Mouse (Mus musculus) liver, postnatal 0 days (tissue): Measurements from ENCODE around the gene Slc7a10. TPM values are rescaled to one million over a fixed set of nuclear protein-coding genes. Genes with fewer than 3 reads are reported as not detected.

Experiments used
- ATAC-seq: fragments of 200-750 bp; cut with Nextera tagmentation; 2 replicates; pipeline ENCODE4 v1.8.0; 2017; ENCODE audit warnings: mild to moderate bottlenecking, moderate library complexity
- DNase-seq: peaks from one replicate; pipeline ENCODE4 v3.0.0-alpha.2; 2016
- H3K27ac ChIP-seq: fragments of 300-500 bp; sonication (generic); 2 replicates; pipeline ENCODE4 v1.5.1; 2014; ENCODE audit warnings: antibody characterized with exemption, moderate library complexity, mild to moderate bottlenecking, low read depth
- H3K27me3 ChIP-seq: fragments of 300-500 bp; sonication (generic); 2 replicates; pipeline ENCODE4 v1.6.1; 2014; ENCODE audit warnings: low read length, control low read depth, mixed read lengths; ENCODE audit not compliant: insufficient read depth
- H3K36me3 ChIP-seq: fragments of 300-500 bp; sonication (generic); replicated peaks from 2 replicates; pipeline ENCODE4 v1.6.1; 2014; ENCODE audit warnings: mild to moderate bottlenecking, control low read depth, low read length, moderate library complexity, mixed read lengths; ENCODE audit not compliant: insufficient read depth
- H3K4me1 ChIP-seq: fragments of 300-500 bp; sonication (generic); 2 replicates; pipeline ENCODE4 v1.6.1; 2014; ENCODE audit warnings: antibody characterized with exemption, mild to moderate bottlenecking, control low read depth; ENCODE audit not compliant: insufficient read depth
- H3K4me2 ChIP-seq: fragments of 300-500 bp; sonication (generic); 2 replicates; pipeline ENCODE4 v1.6.1; 2014; ENCODE audit warnings: low read depth, mild to moderate bottlenecking, low read length, moderate library complexity, mixed read lengths
- H3K4me3 ChIP-seq: fragments of 300-500 bp; sonication (generic); 2 replicates; pipeline ENCODE4 v1.5.1; 2014; ENCODE audit warnings: low read depth, low read length
- H3K9ac ChIP-seq: fragments of 300-500 bp; sonication (generic); replicated peaks from 2 replicates; pipeline ENCODE4 v1.6.1; 2014; ENCODE audit warnings: mild to moderate bottlenecking, moderate library complexity
- H3K9me3 ChIP-seq: fragments of 300-500 bp; sonication (generic); 2 replicates; pipeline ENCODE4 v1.6.1; 2016; ENCODE audit warnings: mild to moderate bottlenecking, control low read depth, low read length, mixed read lengths
- CTCF ChIP-seq: sonication (generic); IDR thresholded peaks from 2 replicates; pipeline ENCODE4 v1.5.1; 2016; ENCODE audit warnings: antibody characterized with exemption, low read depth
- EP300 ChIP-seq: IDR thresholded peaks from 2 replicates; pipeline ENCODE4 v1.6.1; 2016; ENCODE audit warnings: antibody characterized with exemption, low read depth, mild to moderate bottlenecking
- WGBS: fragments of 180-500 bp; shearing (Covaris S2); extraction: QIAGEN DNeasy Blood & Tissue Kit; methylation state at CpG from one replicate; pipeline ENCODE4 v1.1.7; 2014; ENCODE audit not compliant: insufficient replicate concordance; 5-methylcytosine and 5-hydroxymethylcytosine counted together
- polyA plus RNA-seq: library from polyadenylated mRNA; unstranded; fragments of >200 nt; fragmentation: Nextera tagmentation; extraction: Ambion mirVana; gene quantifications from 2 replicates; pipeline ENCODE4 v1.2.1, GENCODE M21; 2015

Gene Slc7a10
- polyA plus RNA-seq, 1 experiment from 2014 or later, result 0.12 TPM

- Histone ChIP-seq H3K4me2 (peak overlapping the region; percentile 22; the same call in 1 of the 2 replicates), H3K4me3 (no peak overlapping the region), H3K9me3 (no peaks in the 10 kb centered on the region), H3K27me3 (no peaks in the 10 kb centered on the region), H3K4me1 (peaks cover 44% of the 10 kb centered on the region), H3K36me3 (no peaks in the 10 kb centered on the region), H3K9ac (peak overlapping the region; percentile 48), H3K27ac (peak overlapping the region; percentile 92)
- TF ChIP-seq EP300, result peak; percentile 36
- TF ChIP-seq CTCF, result no peak
- ATAC-seq, result peak; percentile 95
- peak; percentile 73 for DNase-seq
- WGBS, result 49% methylated on average over 6 of the region's 6 CpGs
Measured at GRCm38 (mm10) chr7:35143864-35144618, 42.1 kb upstream of the Slc7a10 start.

DNA sequence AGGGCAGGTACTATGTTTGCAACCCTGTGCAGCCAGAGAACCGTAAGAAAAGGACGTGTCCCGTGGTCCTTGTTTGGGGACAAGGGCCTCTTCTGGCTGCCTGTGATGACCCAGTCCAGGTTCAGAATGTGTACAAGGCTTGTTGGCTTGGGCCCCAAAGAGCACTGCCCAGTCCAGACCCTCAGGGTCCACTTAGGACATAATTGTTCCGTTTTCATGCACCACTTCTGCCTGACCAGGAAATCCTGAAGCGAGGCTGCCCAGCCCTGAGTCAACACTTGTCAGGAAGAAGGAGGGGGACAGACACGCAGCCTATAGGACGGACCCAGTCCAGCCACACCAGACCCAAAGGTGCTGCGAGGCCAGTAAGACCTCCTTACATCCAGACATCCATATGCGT, 41.1 kb upstream of the Slc7a10 start:
- Histone ChIP-seq H3K27ac (peak overlapping the region; percentile 67), H3K36me3 (no peaks in the 10 kb centered on the region), H3K9me3 (no peaks in the 10 kb centered on the region), H3K27me3 (no peaks in the 10 kb centered on the region), H3K4me2 (no peak overlapping the region), H3K9ac (no peak overlapping the region), H3K4me3 (no peak overlapping the region), H3K4me1 (peaks cover 54% of the 10 kb centered on the region)
- TF ChIP-seq EP300 (no peak), CTCF (no peak)
- WGBS, result 39% methylated on average over 9 of the region's 9 CpGs
- DNase-seq (no peak), ATAC-seq (no peak)

DNA sequence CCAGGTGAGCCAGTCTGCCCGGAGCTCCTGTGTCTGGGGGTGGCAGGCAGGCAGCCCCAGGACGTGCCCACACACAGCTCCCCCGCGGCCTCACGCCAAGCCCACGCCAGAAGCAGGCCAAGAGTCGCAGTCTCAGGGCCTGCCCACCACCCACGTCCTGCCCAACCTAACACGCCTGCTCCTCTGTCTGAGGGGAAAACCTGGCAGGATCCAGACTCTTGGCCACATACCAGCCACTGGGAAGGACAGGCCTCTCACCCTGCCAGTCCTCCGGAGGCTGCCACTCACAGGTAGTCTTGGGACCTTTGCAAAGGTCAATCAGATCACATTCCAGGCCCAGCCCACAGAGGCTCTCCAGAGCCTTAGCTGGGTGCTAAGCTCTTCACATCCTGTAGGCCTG, 39.9 kb upstream of the Slc7a10 start:
- TF ChIP-seq EP300, result no peak
- no peak for TF ChIP-seq CTCF
- ATAC-seq (no peak), DNase-seq (no peak)

DNA sequence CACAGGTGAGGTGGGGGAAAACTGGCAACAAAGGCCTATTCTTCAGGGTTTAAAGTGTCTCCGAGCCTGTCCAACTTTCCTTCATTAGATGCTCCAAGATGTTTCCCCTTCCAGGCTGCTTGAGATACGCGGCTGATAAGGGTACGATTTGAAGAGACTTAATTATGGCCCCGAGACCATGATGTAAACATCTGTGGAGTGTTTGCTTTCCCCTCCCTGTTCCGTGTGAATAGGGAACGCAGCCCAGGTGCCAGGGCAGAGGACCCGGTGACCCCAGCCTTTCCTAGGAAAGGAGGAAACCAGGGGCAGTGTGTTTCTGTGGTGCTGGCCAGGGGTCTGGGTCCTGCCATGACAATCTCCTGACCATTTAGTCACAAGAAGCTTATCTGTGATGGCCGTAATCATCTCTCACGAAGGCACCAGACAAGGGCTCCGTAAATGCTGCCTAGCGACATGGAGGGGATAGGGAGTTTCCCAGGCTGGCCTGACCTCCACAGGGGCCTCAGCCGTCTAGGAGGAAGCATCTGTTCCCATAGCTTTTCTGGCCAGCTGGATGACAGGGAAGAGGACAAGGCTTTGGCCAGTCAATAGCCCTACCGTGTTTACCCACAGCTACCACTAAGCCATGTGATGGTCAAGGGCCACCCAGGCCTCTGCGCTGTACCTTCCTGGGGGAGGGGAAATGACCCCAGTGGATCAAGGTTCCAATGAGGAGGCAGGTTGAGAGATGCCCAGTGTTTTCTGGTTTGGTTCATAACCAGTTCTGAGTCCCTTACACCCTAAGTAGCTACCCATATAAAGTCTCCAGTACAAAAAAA, 36.4 kb upstream of the Slc7a10 start:
- no peak overlapping the region for H3K4me2 ChIP-seq
- no peak overlapping the region for H3K4me3 ChIP-seq
- H3K27ac ChIP-seq, result peak overlapping the region; percentile 88
- H3K36me3 ChIP-seq, result no peaks in the 10 kb centered on the region
- ATAC-seq (peak; percentile 92), DNase-seq (peak; percentile 61)
- 45% methylated on average over 15 of the region's 15 CpGs for WGBS
- TF ChIP-seq CTCF (no peak), EP300 (peak; percentile 41; the same call in 1 of the 2 replicates)
- peaks cover 48% of the 10 kb centered on the region for H3K4me1 ChIP-seq
- H3K27me3 ChIP-seq, result no peaks in the 10 kb centered on the region
- no peaks in the 10 kb centered on the region for H3K9me3 ChIP-seq
- no peak overlapping the region for H3K9ac ChIP-seq

More for the DNA sequence above, 39.9 kb upstream of the Slc7a10 start:
- Histone ChIP-seq H3K4me1 (peaks cover 59% of the 10 kb centered on the region), H3K9me3 (no peaks in the 10 kb centered on the region), H3K27ac (peak overlapping the region; percentile 57), H3K27me3 (no peaks in the 10 kb centered on the region), H3K9ac (peak overlapping the region; percentile 16; the same call in 1 of the 2 replicates), H3K4me2 (no peak overlapping the region), H3K4me3 (no peak overlapping the region), H3K36me3 (no peaks in the 10 kb centered on the region)
- WGBS, result 63% methylated on average over 10 of the region's 10 CpGs

- DNase-seq, result no peak
- Histone ChIP-seq H3K4me1 (peaks cover 39% of the 10 kb centered on the region), H3K9ac (no peak overlapping the region), H3K36me3 (no peaks in the 10 kb centered on the region), H3K27ac (peak overlapping the region; percentile 88; the same call in 1 of the 2 replicates), H3K27me3 (no peaks in the 10 kb centered on the region), H3K9me3 (no peaks in the 10 kb centered on the region), H3K4me2 (no peak overlapping the region), H3K4me3 (no peak overlapping the region)
- ATAC-seq, result no peak
- TF ChIP-seq CTCF (no peak), EP300 (no peak)
- WGBS, result 42% methylated on average over 5 of the region's 5 CpGs
Measured at GRCm38 (mm10) chr7:35150860-35151259, 35.3 kb upstream of the Slc7a10 start.

DNA sequence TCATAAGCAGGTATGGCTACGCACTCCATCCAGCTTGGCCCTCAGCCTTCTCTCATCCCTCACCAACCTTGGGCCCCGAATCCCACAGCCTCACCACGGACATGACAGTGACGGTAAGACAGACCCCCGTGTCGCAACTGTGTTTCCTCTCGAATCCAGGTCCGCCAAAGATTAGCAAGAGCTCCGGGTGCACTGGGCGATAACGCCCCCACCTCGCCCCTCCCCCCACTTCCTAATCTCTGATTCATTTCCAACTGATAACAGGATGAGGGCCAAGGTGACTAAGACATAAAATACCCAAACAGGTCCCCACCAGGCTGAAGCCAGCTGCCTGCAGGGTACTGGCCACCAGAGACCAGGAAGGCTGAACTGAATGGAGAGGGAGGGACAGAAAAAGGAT, 31.7 kb upstream of the Slc7a10 start:
- 27% methylated on average over 12 of the region's 12 CpGs for WGBS
- no peak overlapping the region for H3K4me2 ChIP-seq
- no peaks in the 10 kb centered on the region for H3K27me3 ChIP-seq
- H3K27ac ChIP-seq, result no peak overlapping the region
- H3K36me3 ChIP-seq, result no peaks in the 10 kb centered on the region
- H3K9ac ChIP-seq, result no peak overlapping the region
- ATAC-seq (no peak), DNase-seq (no peak)
- TF ChIP-seq CTCF, result no peak
- no peak for TF ChIP-seq EP300
- H3K9me3 ChIP-seq, result no peaks in the 10 kb centered on the region
- H3K4me1 ChIP-seq, result peaks cover 25% of the 10 kb centered on the region
- H3K4me3 ChIP-seq, result no peak overlapping the region
